23 mouse cellular contexts compared by ENCODE assay signal in genomic region chr3:85564603-85565002, GRCm38 (mm10). TPM values are rescaled to one million over a fixed set of nuclear protein-coding genes. Genes with fewer than 3 reads are reported as not detected.
DNase-seq lines count a peak whose midpoint lies in the region; ATAC-seq and TF ChIP-seq lines count a peak whose summit lies in the region.
"Had no signal": no experiment of that assay in that cellular context is flagged by ENCODE, and none has a peak within 500 bp of the region (broad histone marks: within the 10 kb centered on the region; RNA-seq: fewer than 3 reads in every experiment).

No protein-coding gene starts in this region.

- H3K4me3 ChIP-seq in heart, embryonic 15.5 days, result no peak overlapping the region
- H3K4me3 ChIP-seq in layer of hippocampus, adult 2 months, result no peak overlapping the region
- H3K4me3 ChIP-seq: forebrain, embryonic 15.5 days; hindbrain, embryonic 13.5 days; lung, embryonic 15.5 days; midbrain, embryonic 15.5 days; myocyte; neural tube, embryonic 13.5 days had no signal

- H3K36me3 ChIP-seq in heart, embryonic 15.5 days, result no peaks in the 10 kb centered on the region
- H3K36me3 ChIP-seq: forebrain, embryonic 15.5 days; hindbrain, embryonic 13.5 days; lung, embryonic 15.5 days; midbrain, embryonic 15.5 days; neural tube, embryonic 13.5 days had no signal

- no peak for DNase-seq in heart, adult 18-20 months
- DNase-seq in layer of hippocampus, adult 2 months (ENCODE audit: low spot score in 2 of 2), result no peak
- DNase-seq in layer of hippocampus, adult 9-11 months, result no peak
- peak; percentile 33 for DNase-seq in ovary, adult 18-20 months (ENCODE audit: low spot score)
- DNase-seq in ovary, postnatal 36 days (ENCODE audit: low spot score), result no peak
- DNase-seq in MN1 (ENCODE audit: low spot score), result peak; percentile 50
- DNase-seq: adrenal gland, postnatal 25 days; B cell, adult 2 months; cerebellum, adult 9-10 months; gastrocnemius, postnatal 14 days; kidney, adult 11 months; right cerebral cortex, adult 18-20 months; right cerebral cortex, postnatal 4 days; thymus, adult 2 months; thymus, postnatal 4 days had no signal

- H3K4me2 ChIP-seq in heart, embryonic 15.5 days, result no peak overlapping the region
- H3K4me2 ChIP-seq: forebrain, embryonic 15.5 days; hindbrain, embryonic 13.5 days; lung, embryonic 15.5 days; midbrain, embryonic 15.5 days; neural tube, embryonic 13.5 days had no signal

- no peak for TF ChIP-seq CTCF in layer of hippocampus, adult 2 months (conservative IDR thresholded peaks at IDR 0.05)

- H3K4me1 ChIP-seq in heart, embryonic 15.5 days (replicated peaks), result peaks cover 12% of the 10 kb centered on the region
- H3K4me1 ChIP-seq: forebrain, embryonic 15.5 days; hindbrain, embryonic 13.5 days; lung, embryonic 15.5 days; midbrain, embryonic 15.5 days; neural tube, embryonic 13.5 days had no signal

- no peak overlapping the region for H3K9ac ChIP-seq in heart, embryonic 15.5 days
- H3K9ac ChIP-seq: forebrain, embryonic 15.5 days; hindbrain, embryonic 13.5 days; liver, embryonic 14.5 days; lung, embryonic 15.5 days; midbrain, embryonic 15.5 days; neural tube, embryonic 13.5 days had no signal

- ATAC-seq in heart, embryonic 15.5 days (replicated peaks; ENCODE audit: insufficient number of reproducible peaks, insufficient read depth, low FRiP score, low read depth), result no peak
- ATAC-seq: forebrain, embryonic 15.5 days; midbrain, embryonic 15.5 days had no signal

- H3K27me3 ChIP-seq in heart, embryonic 15.5 days, result no peaks in the 10 kb centered on the region
- H3K27me3 ChIP-seq: forebrain, embryonic 15.5 days; hindbrain, embryonic 13.5 days; lung, embryonic 15.5 days; midbrain, embryonic 15.5 days; neural tube, embryonic 13.5 days had no signal

- 28% methylated on average over 2 of the region's 2 CpGs for WGBS in heart, embryonic 15.5 days

- H3K27ac ChIP-seq in heart, embryonic 15.5 days, result peak overlapping the region; percentile 61
- peak overlapping the region; percentile 46; the same call in 1 of the 2 replicates for H3K27ac ChIP-seq in layer of hippocampus, adult 2 months
- H3K27ac ChIP-seq: forebrain, embryonic 15.5 days; hindbrain, embryonic 13.5 days; liver, embryonic 14.5 days; lung, embryonic 15.5 days; midbrain, embryonic 15.5 days; neural tube, embryonic 13.5 days had no signal

- no peaks in the 10 kb centered on the region for H3K9me3 ChIP-seq in heart, embryonic 15.5 days (replicated peaks)
- H3K9me3 ChIP-seq: forebrain, embryonic 15.5 days; hindbrain, embryonic 13.5 days; lung, embryonic 15.5 days; midbrain, embryonic 15.5 days; neural tube, embryonic 13.5 days had no signal

RNA-seq across cellular contexts. Expression of gene Gatb, which starts 9.3 kb away (rescaled TPM):
- 35.3 and 37.6 TPM in 2 replicates for polyA plus RNA-seq in heart, embryonic 15.5 days (2015; fragmentation: Nextera tagmentation; extraction: Ambion mirVana)
- 10 to 100 TPM; 52.3 to 52.6 TPM for total RNA-seq in heart, adult 18-20 months (2021)
- 10 to 100 TPM; 19.2 to 24.5 TPM for total RNA-seq in layer of hippocampus, adult 2 months (2021)

Comparison
In these comparisons a context has a peak if more than half of its experiments do, and no peak if none do; other contexts are left out.
1. DNase-seq: peak in ovary, adult 18-20 months (single experiment) and MN1 (single experiment); none in heart, adult 18-20 months (0 of 2), layer of hippocampus, adult 2 months (0 of 2), layer of hippocampus, adult 9-11 months (single experiment) and ovary, postnatal 36 days (single experiment).